Mouse (Mus musculus) MEL (cell line): Measurements from ENCODE around the gene Kirrel3. TPM values are rescaled to one million over a fixed set of nuclear protein-coding genes. Genes with fewer than 3 reads are reported as not detected.

Experiments
- DNase-seq: peaks from one replicate; pipeline ENCODE4 v3.0.0; 2011; ENCODE audit warnings: low read depth, low spot score
- H3K27ac ChIP-seq: 2 replicates; pipeline ENCODE4 v1.5.1; 2012; ENCODE audit warnings: low read depth, mild to moderate bottlenecking, control low read depth, low read length, moderate library complexity; ENCODE audit not compliant: control insufficient read depth
- H3K27me3 ChIP-seq, 2 experiments: fragments of 150-350 bp in 1 of 2; sonication (generic) in 1 of 2; 2 replicates each; pipeline ENCODE4 v1.6.1; 2012; ENCODE audit warnings: low read length in 2 of 2, mild to moderate bottlenecking in 2 of 2, improper control_type of control experiment in 1 of 2, moderate library complexity in 1 of 2; ENCODE audit not compliant: insufficient read depth in 2 of 2, control insufficient read depth in 1 of 2
- H3K36me3 ChIP-seq, 2 experiments: 2 replicates each; pipeline ENCODE4 v1.6.1; 2012 to 2014; ENCODE audit warnings: low read length in 2 of 2, improper control_type of control experiment in 1 of 2, inconsistent platforms in 1 of 2, mild to moderate bottlenecking in 1 of 2; ENCODE audit not compliant: insufficient read depth in 2 of 2, control insufficient read depth in 1 of 2
- H3K4me1 ChIP-seq, 2 experiments: fragments of 150-350 bp in 1 of 2; sonication (generic) in 1 of 2; 2 replicates each; pipeline ENCODE4 v1.6.1; 2012; ENCODE audit warnings: low read length in 2 of 2, improper control_type of control experiment in 1 of 2, mild to moderate bottlenecking in 1 of 2; ENCODE audit not compliant: insufficient read depth in 2 of 2, control insufficient read depth in 1 of 2
- H3K4me3 ChIP-seq, 2 experiments: fragments of 150-350 bp in 1 of 2; sonication (generic) in 1 of 2; 2 replicates each; pipeline ENCODE4 v1.5.1; 2012; ENCODE audit warnings: low read depth in 2 of 2, low read length in 2 of 2, mild to moderate bottlenecking in 2 of 2, moderate library complexity in 2 of 2, control low read depth in 1 of 2, improper control_type of control experiment in 1 of 2; ENCODE audit not compliant: control insufficient read depth in 1 of 2, insufficient read depth in 1 of 2
- H3K79me2 ChIP-seq: 2 replicates; pipeline ENCODE4 v1.6.1; 2012; ENCODE audit warnings: mild to moderate bottlenecking, low read length, moderate library complexity; ENCODE audit not compliant: control insufficient read depth, poor library complexity, insufficient read depth
- H3K9ac ChIP-seq: 2 replicates; pipeline ENCODE4 v1.6.1; 2012; ENCODE audit warnings: low read depth, mild to moderate bottlenecking, control low read depth, low read length, moderate library complexity; ENCODE audit not compliant: control insufficient read depth, poor library complexity, severe bottlenecking
- H3K9me3 ChIP-seq: fragments of 150-350 bp; sonication (generic); replicated peaks from 2 replicates; pipeline ENCODE4 v1.6.1; 2012; ENCODE audit warnings: mild to moderate bottlenecking, low read length, improper control_type of control experiment, moderate library complexity; ENCODE audit not compliant: insufficient read depth
- BHLHE40 ChIP-seq: IDR thresholded peaks from 2 replicates; pipeline ENCODE4 v1.6.1; 2012; ENCODE audit warnings: low read depth, mild to moderate bottlenecking, inconsistent platforms, low read length, improper control_type of control experiment, borderline replicate concordance
- CTCF ChIP-seq, 3 experiments: IDR thresholded peaks in 2 of 3; conservative IDR thresholded peaks in 1 of 3; 2 replicates each; pipeline ENCODE4 v1.5.1; 2011 to 2012; ENCODE audit warnings: low read length in 3 of 3, low read depth in 2 of 3, mild to moderate bottlenecking in 2 of 3, improper control_type of control experiment in 1 of 3, inconsistent platforms in 1 of 3, mixed read lengths in 1 of 3, moderate library complexity in 1 of 3; ENCODE audit not compliant: control insufficient read depth in 1 of 3, insufficient read depth in 1 of 3, poor library complexity in 1 of 3, severe bottlenecking in 1 of 3
- ETS1 ChIP-seq: IDR thresholded peaks from 2 replicates; pipeline ENCODE4 v1.6.1; 2012; ENCODE audit warnings: low read depth, mild to moderate bottlenecking, inconsistent platforms, low read length, improper control_type of control experiment, moderate library complexity
- GABPA ChIP-seq: IDR thresholded peaks from 2 replicates; pipeline ENCODE4 v1.6.1; 2012; ENCODE audit warnings: low read depth, mild to moderate bottlenecking, inconsistent platforms, low read length, improper control_type of control experiment, moderate library complexity
- GATA1 ChIP-seq: IDR thresholded peaks from 2 replicates; pipeline ENCODE4 v1.6.1; 2011; ENCODE audit warnings: low read depth, low read length, improper control_type of control experiment
- KAT2A ChIP-seq: conservative IDR thresholded peaks from 2 replicates; pipeline ENCODE4 v1.6.1; 2012; ENCODE audit warnings: low read depth, low read length, improper control_type of control experiment, inconsistent platforms
- MAFK ChIP-seq: IDR thresholded peaks from 2 replicates; pipeline ENCODE4 v1.6.1; 2011; ENCODE audit warnings: low read depth, mild to moderate bottlenecking, low read length, improper control_type of control experiment, borderline replicate concordance
- MAX ChIP-seq: IDR thresholded peaks from 2 replicates; pipeline ENCODE4 v1.6.1; 2011; ENCODE audit warnings: low read length, improper control_type of control experiment
- MAZ ChIP-seq: IDR thresholded peaks from 2 replicates; pipeline ENCODE4 v1.6.1; 2012; ENCODE audit warnings: low read depth, mild to moderate bottlenecking, inconsistent platforms, low read length, improper control_type of control experiment
- MYB ChIP-seq: IDR thresholded peaks from 2 replicates; pipeline ENCODE4 v1.6.1; 2011; ENCODE audit warnings: mild to moderate bottlenecking, low read depth, low read length, improper control_type of control experiment
- MYC ChIP-seq: IDR thresholded peaks from 2 replicates; pipeline ENCODE4 v1.6.1; 2011; ENCODE audit warnings: low read depth, mild to moderate bottlenecking, low read length, improper control_type of control experiment, moderate library complexity
- NELFE ChIP-seq: IDR thresholded peaks from 2 replicates; pipeline ENCODE4 v1.6.1; 2011; ENCODE audit warnings: low read depth, low read length, improper control_type of control experiment
- POLR2AphosphoS2 ChIP-seq: IDR thresholded peaks from 2 replicates; pipeline ENCODE4 v1.6.1; 2011; ENCODE audit warnings: low read length, improper control_type of control experiment
- RAD21 ChIP-seq: IDR thresholded peaks from 2 replicates; pipeline ENCODE4 v1.6.1; 2011; ENCODE audit warnings: mild to moderate bottlenecking, low read depth, low read length, improper control_type of control experiment
- RCOR1 ChIP-seq: IDR thresholded peaks from 2 replicates; pipeline ENCODE4 v1.6.1; 2012; ENCODE audit warnings: low read depth, mild to moderate bottlenecking, inconsistent platforms, low read length, improper control_type of control experiment
- SMC3 ChIP-seq: IDR thresholded peaks from 2 replicates; pipeline ENCODE4 v1.6.1; 2011; ENCODE audit warnings: low read depth, low read length, improper control_type of control experiment
- TBP ChIP-seq: IDR thresholded peaks from 2 replicates; pipeline ENCODE4 v1.8.0; 2011; ENCODE audit warnings: low read depth, low read length, improper control_type of control experiment
- USF1 ChIP-seq: IDR thresholded peaks from 2 replicates; pipeline ENCODE4 v1.6.1; 2014; ENCODE audit warnings: low read depth, mild to moderate bottlenecking, inconsistent platforms, low read length, improper control_type of control experiment, moderate library complexity
- USF2 ChIP-seq, 2 experiments: IDR thresholded peaks; 2 replicates each; pipeline ENCODE4 v1.6.1; 2011 to 2012; ENCODE audit warnings: improper control_type of control experiment in 2 of 2, low read length in 2 of 2, borderline replicate concordance in 1 of 2, inconsistent platforms in 1 of 2, low read depth in 1 of 2, mild to moderate bottlenecking in 1 of 2; ENCODE audit not compliant: insufficient read depth in 1 of 2
- ZC3H11A ChIP-seq: IDR thresholded peaks from 2 replicates; pipeline ENCODE4 v1.6.1; 2012; ENCODE audit warnings: low read depth, mild to moderate bottlenecking, inconsistent platforms, low read length, improper control_type of control experiment
- ZMIZ1 ChIP-seq: IDR thresholded peaks from 2 replicates; pipeline ENCODE4 v1.6.1; 2012; ENCODE audit warnings: low read depth, mild to moderate bottlenecking, inconsistent platforms, low read length, improper control_type of control experiment, moderate library complexity
- ZNF384 ChIP-seq: IDR thresholded peaks from 2 replicates; pipeline ENCODE4 v1.6.1; 2012; ENCODE audit warnings: low read depth, mild to moderate bottlenecking, inconsistent platforms, low read length, improper control_type of control experiment
- polyA plus RNA-seq, 2 experiments: library from polyadenylated mRNA; stranded (reverse) in 1 of 2; unstranded in 1 of 2; fragments of >175 nt in 1 of 2; fragments of >200 nt in 1 of 2; gene quantifications; 2 replicates each; pipeline versions ENCODE4 v1.2.1 to v1.2.4; 2012; ENCODE audit warnings: low replicate concordance in 2 of 2, low read depth in 1 of 2; ENCODE audit not compliant: insufficient read length in 2 of 2, insufficient read depth in 1 of 2, missing spikeins in 1 of 2
- total RNA-seq: library from RNA; depleted of rRNA; stranded (reverse); fragments of 300-350 nt; gene quantifications from 2 replicates; pipeline ENCODE4 v1.2.3, GENCODE M21; 2012

The Kirrel3 gene
- total and polyA plus RNA-seq, 3 experiments: 0.06 TPM; not detected in 2

DNA sequence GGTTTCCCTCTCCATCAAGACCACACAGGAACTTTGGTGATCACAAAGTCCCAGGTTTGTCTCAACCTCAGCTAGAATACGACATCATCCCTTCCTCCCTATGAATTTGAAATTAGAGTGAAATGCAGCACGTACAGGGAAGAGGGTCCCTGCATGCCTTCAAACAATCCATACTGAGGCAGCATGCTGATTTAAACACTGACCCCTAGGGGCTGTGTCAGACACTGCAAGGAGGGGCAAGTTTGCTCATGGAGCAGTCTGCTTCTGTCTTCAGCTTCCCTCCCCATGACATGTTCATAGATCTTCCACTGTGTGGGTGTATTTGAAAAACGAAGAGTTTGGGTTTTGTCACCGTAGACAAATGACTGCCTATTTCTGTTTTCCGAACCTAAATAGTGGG, 362.0 kb downstream of the Kirrel3 start:
- Histone ChIP-seq H3K4me3 (no peak overlapping the region), H3K9ac (no peak overlapping the region), H3K36me3 (no peaks in the 10 kb centered on the region), H3K4me1 (no peaks in the 10 kb centered on the region), H3K79me2 (no peaks in the 10 kb centered on the region), H3K27me3 (no peaks in the 10 kb centered on the region), H3K27ac (no peak overlapping the region), H3K9me3 (no peaks in the 10 kb centered on the region)
- DNase-seq: peak; percentile 3
- TF ChIP-seq ZC3H11A (no peak), CTCF (IDR thresholded peaks at IDR 0.05 in 2 of 3, conservative IDR thresholded peaks at IDR 0.05 in 1 of 3; ENCODE audit: control insufficient read depth in 1 of 3, insufficient read depth in 1 of 3, low read depth in 2 of 3, low read length in 3 of 3, poor library complexity in 1 of 3, severe bottlenecking in 1 of 3) (peak in 2 of 3 experiments; percentile 17 to 47; a peak in 3 of 6 replicates)
- TF ChIP-seq, all 39 proteins: peak for 1

DNA sequence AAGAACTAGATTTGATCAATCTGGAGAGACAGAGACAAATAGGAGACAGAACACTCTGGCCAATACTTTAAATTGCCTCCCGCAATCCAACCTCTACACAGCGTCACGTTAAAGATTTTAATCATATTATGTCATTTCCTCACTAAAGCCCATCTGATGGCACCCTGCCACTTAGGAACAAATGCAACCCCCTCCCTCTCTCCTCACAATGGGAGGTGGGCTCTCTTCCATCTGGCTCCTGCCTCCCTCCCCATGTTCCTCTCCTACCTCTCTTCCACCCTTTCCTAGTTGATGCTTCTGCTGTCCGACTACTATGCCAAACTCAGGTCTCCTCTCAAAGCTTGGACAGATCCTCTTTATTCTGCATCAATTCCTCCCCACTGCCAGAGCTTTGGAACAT, 365.4 kb downstream of the Kirrel3 start:
- H3K4me3 ChIP-seq: no peak overlapping the region
- no peak for DNase-seq

DNA sequence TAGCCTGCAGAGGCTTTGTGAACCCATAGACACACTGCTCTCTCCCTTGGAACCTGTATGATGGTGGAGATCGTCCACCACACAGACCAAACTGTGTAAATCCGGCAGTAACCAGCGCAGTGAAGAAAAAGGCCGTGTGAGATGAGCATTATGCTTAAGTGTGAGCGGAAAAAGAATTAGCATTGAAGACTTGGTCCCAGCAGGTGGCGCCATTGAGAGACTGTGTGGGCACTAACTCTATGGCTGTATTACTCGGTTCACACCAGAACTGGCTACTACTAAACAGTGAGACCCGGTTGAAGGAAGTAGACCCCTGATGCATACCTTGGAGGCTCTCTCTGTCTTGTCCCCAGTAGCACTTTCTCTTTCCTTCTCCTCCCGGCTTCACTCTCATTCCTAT, 371.9 kb downstream of the Kirrel3 start:
- no peak overlapping the region for H3K4me3 ChIP-seq
- peak; percentile 16 for DNase-seq
- H3K27ac ChIP-seq: no peak overlapping the region
- no peaks in the 10 kb centered on the region for H3K79me2 ChIP-seq
- H3K4me1 ChIP-seq: no peaks in the 10 kb centered on the region
- no peaks in the 10 kb centered on the region for H3K36me3 ChIP-seq
- H3K9ac ChIP-seq: no peak overlapping the region
- H3K9me3 ChIP-seq: no peaks in the 10 kb centered on the region
- TF ChIP-seq RAD21: peak; percentile 25
- TF ChIP-seq ETS1: no peak
- no peak for TF ChIP-seq TBP
- TF ChIP-seq USF2 (IDR thresholded peaks at IDR 0.05; ENCODE audit: borderline replicate concordance in 1 of 2, insufficient read depth in 1 of 2, low read depth in 1 of 2, low read length in 2 of 2): no peak
- TF ChIP-seq ZMIZ1: no peak
- TF ChIP-seq MAFK: no peak
- peak; percentile 45 for TF ChIP-seq SMC3
- no peak for TF ChIP-seq USF1
- TF ChIP-seq RCOR1: no peak
- TF ChIP-seq MYB: no peak
- TF ChIP-seq MAZ: no peak
- no peak for TF ChIP-seq POLR2AphosphoS2
- TF ChIP-seq CTCF (IDR thresholded peaks at IDR 0.05 in 2 of 3, conservative IDR thresholded peaks at IDR 0.05 in 1 of 3; ENCODE audit: control insufficient read depth in 1 of 3, insufficient read depth in 1 of 3, low read depth in 2 of 3, low read length in 3 of 3, poor library complexity in 1 of 3, severe bottlenecking in 1 of 3): peak; percentile 31 to 36 (median 32); a peak in 5 of 6 replicates
- no peak for TF ChIP-seq ZC3H11A
- TF ChIP-seq GABPA: no peak
- no peak for TF ChIP-seq KAT2A
- no peak for TF ChIP-seq GATA1
- no peak for TF ChIP-seq ZNF384
- no peak for TF ChIP-seq MAX
- TF ChIP-seq NELFE: no peak
- no peak for TF ChIP-seq BHLHE40
- no peak for TF ChIP-seq MYC
- no peaks in the 10 kb centered on the region for H3K27me3 ChIP-seq

More for the DNA sequence above, 365.4 kb downstream of the Kirrel3 start:
- H3K36me3 ChIP-seq: no peaks in the 10 kb centered on the region
- H3K27ac ChIP-seq: no peak overlapping the region
- TF ChIP-seq BHLHE40: no peak
- TF ChIP-seq MYC: no peak
- no peak for TF ChIP-seq NELFE
- no peak for TF ChIP-seq RAD21
- H3K79me2 ChIP-seq: no peaks in the 10 kb centered on the region
- H3K9ac ChIP-seq: no peak overlapping the region
- H3K27me3 ChIP-seq: no peaks in the 10 kb centered on the region
- H3K4me1 ChIP-seq: no peaks in the 10 kb centered on the region
- H3K9me3 ChIP-seq: no peaks in the 10 kb centered on the region
